Mouse (Mus musculus) intestine, embryonic 14.5 days (tissue): ENCODE measurements around the gene Herpud2. TPM values are rescaled to one million over a fixed set of nuclear protein-coding genes. Genes with fewer than 3 reads are reported as not detected.
"Not testable (repeated sequence)": the region's sequence is repeated elsewhere in the genome, so short reads cannot be mapped to it uniquely, and the experiment has no call there.

Experiments
- ATAC-seq: fragments of 200-750 bp; cut with Nextera tagmentation; replicated peaks from 2 replicates; pipeline ENCODE4 v1.8.0; 2017; ENCODE audit warnings: low read depth, moderate number of reproducible peaks, moderate TSS enrichment, moderate library complexity; ENCODE audit not compliant: low FRiP score, low TSS enrichment
- DNase-seq: peaks from one replicate; pipeline ENCODE4 v3.0.0-alpha.2; 2018; ENCODE audit warnings: low spot score
- H3K27ac ChIP-seq: fragments of 300-500 bp; sonication (generic); 2 replicates; pipeline ENCODE4 v1.5.1; 2014; ENCODE audit warnings: low read depth, mild to moderate bottlenecking, control low read depth
- H3K27me3 ChIP-seq: fragments of 300-500 bp; sonication (generic); replicated peaks from 2 replicates; pipeline ENCODE4 v1.6.1; 2014; ENCODE audit warnings: low read length, control low read depth; ENCODE audit not compliant: control insufficient read depth, insufficient read depth
- H3K36me3 ChIP-seq: fragments of 300-500 bp; sonication (generic); 2 replicates; pipeline ENCODE4 v1.6.1; 2014; ENCODE audit warnings: low read length, control low read depth; ENCODE audit not compliant: control insufficient read depth, insufficient read depth
- H3K4me1 ChIP-seq: fragments of 300-500 bp; sonication (generic); replicated peaks from 2 replicates; pipeline ENCODE4 v1.6.1; 2014; ENCODE audit warnings: low read length, control low read depth, mixed read lengths; ENCODE audit not compliant: control insufficient read depth, insufficient read depth
- H3K4me2 ChIP-seq: fragments of 300-500 bp; sonication (generic); 2 replicates; pipeline ENCODE4 v1.6.1; 2014; ENCODE audit warnings: low read length
- H3K4me3 ChIP-seq: fragments of 300-500 bp; sonication (generic); 2 replicates; pipeline ENCODE4 v1.5.1; 2014; ENCODE audit warnings: low read depth, low read length, control low read depth, mixed read lengths
- H3K9ac ChIP-seq: fragments of 300-500 bp; sonication (generic); 2 replicates; pipeline ENCODE4 v1.6.1; 2014; ENCODE audit warnings: mild to moderate bottlenecking, low read length
- H3K9me3 ChIP-seq: fragments of 300-500 bp; sonication (generic); 2 replicates; pipeline ENCODE4 v1.6.1; 2016; ENCODE audit warnings: low read length, control low read depth; ENCODE audit not compliant: control insufficient read depth
- WGBS: fragments of 180-500 bp; shearing (Covaris S2); extraction: QIAGEN DNeasy Blood & Tissue Kit; methylation state at CpG from one replicate; pipeline ENCODE4 v1.1.7; 2014; 5-methylcytosine and 5-hydroxymethylcytosine counted together
- polyA plus RNA-seq: library from polyadenylated mRNA; unstranded; fragments of >200 nt; fragmentation: Nextera tagmentation; extraction: Ambion mirVana; gene quantifications from 2 replicates; pipeline ENCODE4 v1.2.1, GENCODE M21; 2014

The Herpud2 gene
- polyA plus RNA-seq, 1 experiment from 2014 or later = 28.7 TPM

GRCm38 (mm10) chr9:25140330-25140729 is 11.3 kb downstream of the Herpud2 start:
- Histone ChIP-seq H3K9ac (no peak overlapping the region), H3K9me3 (no peaks in the 10 kb centered on the region), H3K4me1 (no peaks in the 10 kb centered on the region), H3K27ac (no peak overlapping the region), H3K4me2 (no peak overlapping the region), H3K36me3 (no peaks in the 10 kb centered on the region; the same call in 1 of the 2 replicates), H3K4me3 (no peak overlapping the region), H3K27me3 (no peaks in the 10 kb centered on the region)
- WGBS = 68% methylated on average over 1 of the region's 1 CpGs
- DNase-seq (no peak), ATAC-seq (no peak)

- H3K27ac ChIP-seq = no peak overlapping the region
- no peak overlapping the region for H3K9ac ChIP-seq
- ATAC-seq (no peak), DNase-seq (no peak)
- no peak overlapping the region for H3K4me2 ChIP-seq
- no peaks in the 10 kb centered on the region for H3K27me3 ChIP-seq
- H3K4me1 ChIP-seq = no peaks in the 10 kb centered on the region
- WGBS = 96% methylated on average over 1 of the region's 1 CpGs
- H3K36me3 ChIP-seq = no peaks in the 10 kb centered on the region
- H3K9me3 ChIP-seq = no peaks in the 10 kb centered on the region
- no peak overlapping the region for H3K4me3 ChIP-seq
These were observed 12.7 kb downstream of the Herpud2 start for GRCm38 (mm10) chr9:25138900-25139299.

- ATAC-seq (no peak), DNase-seq (no peak)
- Histone ChIP-seq H3K9ac (no peak overlapping the region), H3K4me2 (no peak overlapping the region), H3K9me3 (no peaks in the 10 kb centered on the region), H3K27me3 (no peaks in the 10 kb centered on the region), H3K36me3 (peaks cover 7% of the 10 kb centered on the region; the same call in 1 of the 2 replicates), H3K27ac (no peak overlapping the region), H3K4me3 (no peak overlapping the region), H3K4me1 (no peaks in the 10 kb centered on the region; the same call in 1 of the 2 replicates)
- WGBS = 45% methylated on average over 4 of the region's 4 CpGs
These were observed 18.7 kb downstream of the Herpud2 start for GRCm38 (mm10) chr9:25132920-25133319.

DNA sequence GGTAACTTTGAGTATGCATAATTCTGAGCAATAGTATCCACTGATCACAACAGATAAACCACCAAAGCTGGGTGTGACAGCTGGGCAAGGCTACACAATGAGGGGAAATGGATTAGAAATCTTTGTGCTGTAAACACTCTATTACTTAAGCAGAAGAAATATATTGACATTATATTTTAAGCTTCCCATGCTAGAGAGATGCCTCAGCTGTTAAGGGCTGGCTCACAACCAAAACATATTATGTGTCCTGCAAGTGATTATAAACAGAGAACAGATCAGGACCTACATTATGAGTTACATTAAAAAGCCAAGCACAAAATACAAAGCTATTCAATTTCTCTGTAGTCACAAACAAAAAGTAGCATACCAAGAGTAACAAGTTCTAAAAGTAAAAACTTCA is 19.4 kb downstream of the Herpud2 start:
- no peak overlapping the region for H3K27ac ChIP-seq
- H3K4me3 ChIP-seq = no peak overlapping the region
- no peaks in the 10 kb centered on the region; the same call in 1 of the 2 replicates for H3K4me1 ChIP-seq
- H3K36me3 ChIP-seq = peaks cover 7% of the 10 kb centered on the region; the same call in 1 of the 2 replicates
- ATAC-seq (no peak), DNase-seq (no peak)
- no peaks in the 10 kb centered on the region for H3K9me3 ChIP-seq
- H3K9ac ChIP-seq = no peak overlapping the region
- no peak overlapping the region for H3K4me2 ChIP-seq
- no peaks in the 10 kb centered on the region for H3K27me3 ChIP-seq

- Histone ChIP-seq H3K4me2 (no peak overlapping the region), H3K9me3 (no peaks in the 10 kb centered on the region), H3K4me3 (no peak overlapping the region), H3K9ac (no peak overlapping the region), H3K4me1 (no peaks in the 10 kb centered on the region), H3K27ac (no peak overlapping the region), H3K36me3 (peaks cover 37% of the 10 kb centered on the region), H3K27me3 (no peaks in the 10 kb centered on the region)
- DNase-seq (no peak), ATAC-seq (no peak)
- WGBS = 87% methylated on average over 2 of the region's 2 CpGs
These were observed 27.6 kb downstream of the Herpud2 start for GRCm38 (mm10) chr9:25124048-25124447.

- not testable (repeated sequence) for H3K9me3 ChIP-seq, H3K9ac ChIP-seq, H3K27me3 ChIP-seq, H3K4me3 ChIP-seq, H3K4me2 ChIP-seq, ATAC-seq, DNase-seq, H3K27ac ChIP-seq, H3K4me1 ChIP-seq
- H3K36me3 ChIP-seq = peaks cover 40% of the 10 kb centered on the region
- 92% methylated on average over 1 of the region's 1 CpGs for WGBS
These were observed 28.0 kb downstream of the Herpud2 start for GRCm38 (mm10) chr9:25123590-25123989.

DNA sequence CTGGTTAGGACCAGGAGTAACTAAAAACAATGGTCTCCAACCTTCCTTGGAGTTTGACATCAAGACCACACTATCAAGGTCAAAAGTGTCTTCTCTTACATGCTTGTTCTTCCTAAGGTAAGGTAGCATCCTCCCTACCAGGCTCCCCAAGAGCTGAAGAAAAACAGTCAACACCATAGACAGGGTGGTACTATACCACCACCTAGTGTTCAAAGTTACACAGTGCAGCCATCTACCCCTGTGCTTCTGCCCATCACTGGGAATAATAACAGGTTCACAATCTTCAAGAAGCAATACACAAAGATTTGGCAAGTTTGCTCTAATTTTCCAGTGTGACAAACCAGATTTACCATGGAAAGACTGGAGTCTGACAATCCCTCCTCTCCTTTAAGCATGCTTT is 47.0 kb downstream of the Herpud2 start:
- H3K27me3 ChIP-seq = no peaks in the 10 kb centered on the region
- H3K9me3 ChIP-seq = peaks cover 6% of the 10 kb centered on the region; the same call in 1 of the 2 replicates
- H3K4me2 ChIP-seq = no peak overlapping the region
- 0 out of 2 replicates have a peak, but pooled peaks have one; percentile 40 for ATAC-seq
- H3K9ac ChIP-seq = no peak overlapping the region
- peaks cover 42% of the 10 kb centered on the region for H3K36me3 ChIP-seq
- no peak overlapping the region for H3K27ac ChIP-seq
- no peaks in the 10 kb centered on the region for H3K4me1 ChIP-seq
- DNase-seq = peak; percentile 62
- no peak overlapping the region for H3K4me3 ChIP-seq

DNA sequence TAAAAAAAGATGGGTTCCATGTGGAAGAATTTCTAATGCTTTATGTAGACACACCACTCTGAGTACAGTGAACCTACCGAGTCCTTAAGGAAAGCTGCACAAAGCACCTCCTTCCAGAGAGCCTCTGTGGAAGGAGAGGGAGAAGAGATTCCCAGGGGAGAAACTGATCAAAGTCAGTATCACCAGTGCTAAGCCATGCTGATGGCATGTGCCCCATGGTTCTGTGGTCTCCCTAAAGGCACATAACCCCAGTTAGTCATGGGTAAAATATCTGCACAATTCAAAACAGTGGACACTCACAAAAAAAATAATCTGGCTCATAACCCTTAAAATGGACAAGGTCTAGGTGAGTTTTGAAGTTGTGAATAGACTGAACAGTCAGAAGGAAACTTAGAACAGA is 48.7 kb downstream of the Herpud2 start:
- Histone ChIP-seq H3K27me3 (no peaks in the 10 kb centered on the region), H3K4me2 (no peak overlapping the region), H3K9me3 (peaks cover 6% of the 10 kb centered on the region; the same call in 1 of the 2 replicates), H3K4me3 (no peak overlapping the region), H3K36me3 (peaks cover 31% of the 10 kb centered on the region), H3K4me1 (no peaks in the 10 kb centered on the region), H3K27ac (no peak overlapping the region), H3K9ac (no peak overlapping the region)
- no peak for DNase-seq
- 96% methylated on average over 1 of the region's 1 CpGs for WGBS
- ATAC-seq = no peak

- H3K4me1 ChIP-seq = no peaks in the 10 kb centered on the region; the same call in 1 of the 2 replicates
- H3K36me3 ChIP-seq = no peaks in the 10 kb centered on the region
- no peak overlapping the region for H3K27ac ChIP-seq
- no peak overlapping the region for H3K4me2 ChIP-seq
- no peaks in the 10 kb centered on the region for H3K27me3 ChIP-seq
- DNase-seq (no peak), ATAC-seq (no peak)
- 35% methylated on average over 1 of the region's 1 CpGs for WGBS
- H3K4me3 ChIP-seq = no peak overlapping the region
- no peaks in the 10 kb centered on the region for H3K9me3 ChIP-seq
- H3K9ac ChIP-seq = no peak overlapping the region
These were observed 60.8 kb downstream of the Herpud2 start for GRCm38 (mm10) chr9:25090853-25091252.
